In the genomic region with DNA sequence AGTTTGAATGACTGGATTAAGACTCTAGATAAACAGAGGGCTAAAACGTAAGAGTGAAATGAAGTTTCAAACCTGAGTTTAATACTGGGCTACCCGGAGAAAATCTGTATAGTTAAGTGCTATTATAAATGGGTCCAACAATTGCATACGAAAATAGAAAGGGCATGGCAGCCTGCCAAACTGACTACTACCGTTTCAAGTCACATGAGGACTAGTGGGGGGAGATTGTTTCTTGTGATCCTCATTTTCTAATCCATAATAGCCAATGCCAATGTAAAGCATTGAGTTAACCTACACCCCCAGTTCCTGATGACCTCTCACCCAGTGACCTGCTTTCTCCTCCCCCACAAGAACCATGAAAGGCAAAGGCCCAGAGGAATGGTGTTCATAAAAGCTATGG, we compare ENCODE assay signal across 10 mouse cellular contexts. TPM values are rescaled to one million over a fixed set of nuclear protein-coding genes. Genes with fewer than 3 reads are reported as not detected.
DNase-seq lines count a peak whose midpoint lies in the region; ATAC-seq and TF ChIP-seq lines count a peak whose summit lies in the region.
"Had no signal": no experiment of that assay in that cellular context is flagged by ENCODE, and none has a peak within 500 bp of the region (broad histone marks: within the 10 kb centered on the region; RNA-seq: fewer than 3 reads in every experiment).

No protein-coding gene starts in this region.

- H3K9ac ChIP-seq in lung, embryonic 15.5 days: no peak overlapping the region
- no peak overlapping the region for H3K9ac ChIP-seq in heart, postnatal 0 days (replicated peaks; ENCODE audit: low read depth, low read length)
- H3K9ac ChIP-seq: hindbrain, embryonic 15.5 days; limb, embryonic 15.5 days had no signal

- ATAC-seq in lung, embryonic 15.5 days (ENCODE audit: borderline replicate concordance, extremely low read depth, low FRiP score, low TSS enrichment): no peak
- no peak; the same call in 1 of the 2 replicates for ATAC-seq in heart, postnatal 0 days (ENCODE audit: insufficient read depth, low read depth)

- H3K27ac ChIP-seq in cerebellum, adult 2 months (ENCODE audit: insufficient read depth, low read length): no peak overlapping the region
- peak overlapping the region; percentile 8 for H3K27ac ChIP-seq in lung, embryonic 15.5 days
- peak overlapping the region; percentile 82 for H3K27ac ChIP-seq in heart, postnatal 0 days (ENCODE audit: low read depth)
- no peak overlapping the region for H3K27ac ChIP-seq in left cerebral cortex, adult 2 months
- H3K27ac ChIP-seq: hindbrain, embryonic 15.5 days; limb, embryonic 15.5 days had no signal

- H3K4me1 ChIP-seq in cerebellum, adult 2 months (ENCODE audit: control insufficient read depth, insufficient read depth, low read length): peaks cover 15% of the 10 kb centered on the region
- peaks cover 18% of the 10 kb centered on the region for H3K4me1 ChIP-seq in lung, embryonic 15.5 days
- H3K4me1 ChIP-seq in lung, adult 2 months (ENCODE audit: control insufficient read depth, insufficient read depth, low read length): peaks cover 4% of the 10 kb centered on the region; the same call in 1 of the 2 replicates
- H3K4me1 ChIP-seq in heart, postnatal 0 days (ENCODE audit: control insufficient read depth, insufficient read depth): peaks cover 23% of the 10 kb centered on the region

- TF ChIP-seq EP300 in heart, postnatal 0 days (IDR thresholded peaks at IDR 0.05; ENCODE audit: low read depth): no peak

- H3K36me3 ChIP-seq in lung, embryonic 15.5 days: no peaks in the 10 kb centered on the region
- H3K36me3 ChIP-seq in heart, postnatal 0 days (replicated peaks; ENCODE audit: control insufficient read depth, insufficient read depth, low read length): no peaks in the 10 kb centered on the region
- H3K36me3 ChIP-seq: hindbrain, embryonic 15.5 days; limb, embryonic 15.5 days had no signal

- no peak overlapping the region for H3K4me3 ChIP-seq in cerebellum, adult 2 months (replicated peaks; ENCODE audit: insufficient read depth, low read depth, low read length)
- H3K4me3 ChIP-seq in lung, embryonic 15.5 days: no peak overlapping the region
- H3K4me3 ChIP-seq in lung, adult 2 months (replicated peaks; ENCODE audit: extremely low read depth, low read depth, low read length): no peak overlapping the region
- H3K4me3 ChIP-seq in heart, postnatal 0 days (ENCODE audit: low read depth, low read length): 0 out of 2 replicates have a peak overlapping the region, but pooled peaks have one; percentile 0
- H3K4me3 ChIP-seq in left cerebral cortex, adult 2 months: no peak overlapping the region
- H3K4me3 ChIP-seq: hindbrain, embryonic 15.5 days; limb, embryonic 15.5 days had no signal

- 15% methylated on average over 4 of the region's 4 CpGs for WGBS in cerebellum, adult 2 months
- 15% methylated on average over 4 of the region's 4 CpGs for WGBS in lung, embryonic 15.5 days
- WGBS in lung, adult 2 months: 17% methylated on average over 4 of the region's 4 CpGs
- 15% methylated on average over 4 of the region's 4 CpGs for WGBS in heart, postnatal 0 days

- TF ChIP-seq POLR2A in cerebellum, adult 2 months (IDR thresholded peaks at IDR 0.05; ENCODE audit: borderline replicate concordance, insufficient read depth, low read length): no peak
- TF ChIP-seq POLR2A in lung, adult 2 months (IDR thresholded peaks at IDR 0.05; ENCODE audit: borderline replicate concordance, extremely low read depth, low read depth, low read length): no peak

- DNase-seq in cerebellum, adult 2 months: peak; percentile 55 to 59
- DNase-seq in cerebellum, adult 11-12 months: no peak
- no peak for DNase-seq in lung, adult 2 months
- peak; percentile 74 for DNase-seq in heart, postnatal 0 days (ENCODE audit: low spot score)
- peak; percentile 23 for DNase-seq in naive thymus-derived CD4-positive, alpha-beta T cell, adult 2 months (ENCODE audit: low read depth)
- DNase-seq in ovary, postnatal 10 days (ENCODE audit: low spot score): no peak
- no peak for DNase-seq in left cerebral cortex, adult 2 months (ENCODE audit: extremely low spot score in 1 of 2, low spot score in 2 of 2)

- no peak for TF ChIP-seq CTCF in cerebellum, adult 2 months (IDR thresholded peaks at IDR 0.05; ENCODE audit: borderline replicate concordance, insufficient read depth, low read depth, low read length)
- no peak for TF ChIP-seq CTCF in lung, adult 2 months (IDR thresholded peaks at IDR 0.05; ENCODE audit: insufficient read depth, low read length)
- TF ChIP-seq CTCF in heart, postnatal 0 days (IDR thresholded peaks at IDR 0.05; ENCODE audit: low read depth): no peak
- no peak for TF ChIP-seq CTCF in left cerebral cortex, adult 2 months (IDR thresholded peaks at IDR 0.05)

- no peak overlapping the region for H3K4me2 ChIP-seq in lung, embryonic 15.5 days
- peak overlapping the region; percentile 21 for H3K4me2 ChIP-seq in heart, postnatal 0 days (ENCODE audit: low read depth, low read length)
- H3K4me2 ChIP-seq: hindbrain, embryonic 15.5 days; limb, embryonic 15.5 days had no signal

- H3K9me3 ChIP-seq in lung, embryonic 15.5 days: no peaks in the 10 kb centered on the region
- no peaks in the 10 kb centered on the region for H3K9me3 ChIP-seq in heart, postnatal 0 days (replicated peaks; ENCODE audit: control insufficient read depth, low read length)
- H3K9me3 ChIP-seq: hindbrain, embryonic 15.5 days; limb, embryonic 15.5 days had no signal

- H3K27me3 ChIP-seq in cerebellum, adult 2 months (ENCODE audit: control insufficient read depth, insufficient read depth, low read length): no peaks in the 10 kb centered on the region
- no peaks in the 10 kb centered on the region for H3K27me3 ChIP-seq in lung, embryonic 15.5 days
- H3K27me3 ChIP-seq in heart, postnatal 0 days (ENCODE audit: control insufficient read depth, insufficient read depth, low read length): no peaks in the 10 kb centered on the region
- H3K27me3 ChIP-seq: hindbrain, embryonic 15.5 days; limb, embryonic 15.5 days had no signal

- intact Hi-C loops in left cerebral cortex, adult 2 months (cut with DNase I): loop anchor here (5.0 kb wide), 2 partner anchors 89 to 331 kb away; no protein-coding TSS in a partner anchor

RNA-seq across cellular contexts. Expression of gene Aig1, which starts 2.4 kb away (rescaled TPM):
- 130 and 132 TPM in 2 replicates for polyA plus RNA-seq in cerebellum, adult 2 months (2012; rRNA removed)
- 44.3 and 47.9 TPM in 2 replicates for polyA plus RNA-seq in lung, embryonic 15.5 days (2015; fragmentation: Nextera tagmentation; extraction: Ambion mirVana)
- 67.5 and 76.5 TPM in 2 replicates for polyA plus RNA-seq in lung, adult 2 months (2012; rRNA removed)
- total RNA-seq in heart, postnatal 0 days (2014; rRNA removed; ENCODE audit: low replicate concordance): 89.0 and 147 TPM in 2 replicates
- polyA plus RNA-seq in heart, postnatal 0 days (2015; fragmentation: Nextera tagmentation; extraction: Ambion mirVana): 77.4 and 81.4 TPM in 2 replicates
- 10 to 100 TPM; 60.9 to 61.3 TPM for total RNA-seq in left cerebral cortex, adult 2 months (2021)

Comparison
In these comparisons a context has a peak if more than half of its experiments do, and no peak if none do; other contexts are left out.
1. DNase-seq: peak in cerebellum, adult 2 months (2 of 2), heart, postnatal 0 days (single experiment) and naive thymus-derived CD4-positive, alpha-beta T cell, adult 2 months (single experiment); none in cerebellum, adult 11-12 months (single experiment), lung, adult 2 months (single experiment), ovary, postnatal 10 days (single experiment) and left cerebral cortex, adult 2 months (0 of 2).
2. H3K27ac ChIP-seq: peak in lung, embryonic 15.5 days (single experiment) and heart, postnatal 0 days (single experiment); none in cerebellum, adult 2 months (single experiment) and left cerebral cortex, adult 2 months (single experiment).